Mouse (Mus musculus) cortical plate, adult 2 months (tissue): ENCODE results near the gene Fam8a1.

Experiments
- CTCF ChIP-seq: fragments of 200-500 bp; IDR thresholded peaks from 2 replicates; pipeline ENCODE4 v1.5.1; 2011; ENCODE audit warnings: mild to moderate bottlenecking, control low read depth, low read length; ENCODE audit not compliant: insufficient read depth; ENCODE audit errors: extremely low read depth
- POLR2A ChIP-seq: fragments of 200-500 bp; IDR thresholded peaks from 2 replicates; pipeline ENCODE4 v1.6.1; 2011; ENCODE audit warnings: mild to moderate bottlenecking, low read length, control low read depth; ENCODE audit not compliant: insufficient read depth; ENCODE audit errors: extremely low read depth

- no peak for TF ChIP-seq POLR2A
- no peak for TF ChIP-seq CTCF
Observed at GRCm38 (mm10) chr13:46703138-46703537, 33.8 kb downstream of the Fam8a1 start.
